Mouse (Mus musculus) lung, embryonic 15.5 days (tissue): ENCODE measurements at regions not wholly inside any gene's neighbourhood (a gene's known extent, or its start where the extent isn't known, plus 50 kb on each side); places are given as distances from the start of the nearest gene placed in this dataset.
A peak's percentile ranks its signal among the peaks of the same experiment; 100 is the strongest.

ENCODE experiments used
- ATAC-seq: fragments of 200-750 bp; cut with Nextera tagmentation; 2 replicates; pipeline ENCODE4 v1.8.0; 2017; ENCODE audit warnings: moderate number of reproducible peaks, borderline replicate concordance; ENCODE audit not compliant: low FRiP score, low TSS enrichment; ENCODE audit errors: extremely low read depth
- H3K27ac ChIP-seq: fragments of 300-500 bp; sonication (generic); 2 replicates; pipeline ENCODE4 v1.5.1; 2015; ENCODE audit warnings: moderate library complexity, mild to moderate bottlenecking, inconsistent platforms
- H3K27me3 ChIP-seq: fragments of 300-500 bp; sonication (generic); 2 replicates; pipeline ENCODE4 v1.6.1; 2015; ENCODE audit warnings: inconsistent platforms
- H3K36me3 ChIP-seq: fragments of 300-500 bp; sonication (generic); 2 replicates; pipeline ENCODE4 v1.6.1; 2015; ENCODE audit warnings: inconsistent platforms
- H3K4me1 ChIP-seq: fragments of 300-500 bp; sonication (generic); 2 replicates; pipeline ENCODE4 v1.6.1; 2015; ENCODE audit warnings: inconsistent platforms
- H3K4me2 ChIP-seq: fragments of 300-500 bp; sonication (generic); 2 replicates; pipeline ENCODE4 v1.6.1; 2015; ENCODE audit warnings: inconsistent platforms, mild to moderate bottlenecking, moderate library complexity
- H3K4me3 ChIP-seq: fragments of 300-500 bp; sonication (generic); 2 replicates; pipeline ENCODE4 v1.5.1; 2015; ENCODE audit warnings: mild to moderate bottlenecking, inconsistent platforms
- H3K9ac ChIP-seq: fragments of 300-500 bp; sonication (generic); 2 replicates; pipeline ENCODE4 v1.6.1; 2015; ENCODE audit warnings: inconsistent platforms
- H3K9me3 ChIP-seq: fragments of 300-500 bp; sonication (generic); 2 replicates; pipeline ENCODE4 v1.6.1; 2016; ENCODE audit warnings: inconsistent platforms
- WGBS: fragments of 180-500 bp; shearing (Covaris S2); methylation state at CpG from one replicate; pipeline ENCODE4 v1.1.7; 2015; 5-methylcytosine and 5-hydroxymethylcytosine counted together

DNA sequence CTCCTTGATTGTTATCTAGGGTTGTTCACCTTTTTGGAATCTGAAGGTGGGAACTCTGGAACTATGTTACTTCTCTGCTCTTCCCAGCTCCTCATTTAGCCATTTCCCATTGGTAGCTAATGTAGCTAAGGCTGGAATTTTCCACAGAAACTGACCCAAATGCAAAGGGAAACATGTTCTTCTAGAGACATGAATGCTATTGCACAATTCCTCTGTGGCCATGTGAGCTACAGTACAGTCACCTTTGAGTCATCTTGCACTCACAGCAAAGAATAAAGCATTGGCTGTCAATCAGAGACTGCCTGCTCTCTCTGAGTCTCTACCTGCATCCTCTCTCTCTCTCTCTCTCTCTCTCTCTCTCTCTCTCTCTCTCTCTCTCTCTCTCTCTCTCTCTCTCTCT lies 378.1 kb downstream of the Dcdc2c start:
- H3K4me3 ChIP-seq = no peak overlapping the region
- H3K4me2 ChIP-seq = no peak overlapping the region
- H3K27me3 ChIP-seq = no peaks in the 10 kb centered on the region
- no peak overlapping the region for H3K27ac ChIP-seq
- no peak overlapping the region for H3K9ac ChIP-seq
- H3K9me3 ChIP-seq = no peaks in the 10 kb centered on the region
- no peaks in the 10 kb centered on the region for H3K4me1 ChIP-seq
- H3K36me3 ChIP-seq = no peaks in the 10 kb centered on the region
- ATAC-seq = no peak

DNA sequence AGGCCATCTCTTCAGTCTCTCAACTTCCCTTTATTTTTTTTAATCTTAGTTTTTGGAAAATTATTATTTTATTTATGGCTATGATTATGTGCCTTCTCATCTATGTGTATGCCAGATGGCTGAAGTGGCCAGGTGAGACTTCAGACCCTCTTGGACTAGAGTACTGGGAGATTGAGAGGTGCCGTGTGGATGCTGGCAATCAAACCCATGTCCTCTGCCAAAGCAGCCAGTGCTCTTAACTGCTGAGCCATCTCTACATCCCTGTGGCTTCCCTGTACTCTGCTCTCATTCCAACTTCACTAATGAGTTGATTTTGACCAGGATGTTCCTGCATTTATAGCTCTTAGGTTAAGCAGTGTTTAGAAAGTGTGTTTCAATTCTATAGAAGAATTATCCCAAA lies 393.4 kb downstream of the Dcdc2c start:
- H3K27ac ChIP-seq = no peak overlapping the region
- H3K4me3 ChIP-seq = no peak overlapping the region
- no peaks in the 10 kb centered on the region for H3K9me3 ChIP-seq
- no peak for ATAC-seq
- H3K4me2 ChIP-seq = no peak overlapping the region
- H3K36me3 ChIP-seq = no peaks in the 10 kb centered on the region
- H3K4me1 ChIP-seq = no peaks in the 10 kb centered on the region
- 84% methylated on average over 1 of the region's 1 CpGs for WGBS
- H3K27me3 ChIP-seq = no peaks in the 10 kb centered on the region
- H3K9ac ChIP-seq = no peak overlapping the region

DNA sequence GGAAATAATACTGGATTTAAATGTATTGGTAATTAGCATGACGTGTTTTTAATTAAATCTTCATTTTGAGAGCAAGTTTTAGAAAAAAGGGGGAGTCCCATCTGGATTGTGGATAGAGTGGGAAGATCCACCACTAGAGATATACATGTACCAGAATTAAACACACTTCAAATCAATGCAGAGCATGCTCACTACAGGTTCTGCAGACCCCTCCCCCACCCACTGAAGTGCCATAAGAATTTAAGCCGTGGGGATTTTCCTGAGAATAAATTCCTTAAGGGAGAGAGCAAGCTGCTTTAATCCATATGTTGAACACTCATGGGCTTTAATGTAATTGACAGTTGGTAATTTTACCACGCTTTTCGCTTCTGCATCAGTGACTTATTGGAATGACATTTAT lies 401.4 kb downstream of the Dcdc2c start:
- no peaks in the 10 kb centered on the region for H3K9me3 ChIP-seq
- H3K27me3 ChIP-seq = no peaks in the 10 kb centered on the region
- no peak overlapping the region for H3K9ac ChIP-seq
- no peak for ATAC-seq
- no peak overlapping the region for H3K4me2 ChIP-seq
- H3K36me3 ChIP-seq = no peaks in the 10 kb centered on the region
- no peaks in the 10 kb centered on the region for H3K4me1 ChIP-seq
- WGBS = 75% methylated on average over 4 of the region's 4 CpGs
- no peak overlapping the region for H3K27ac ChIP-seq
- H3K4me3 ChIP-seq = no peak overlapping the region

DNA sequence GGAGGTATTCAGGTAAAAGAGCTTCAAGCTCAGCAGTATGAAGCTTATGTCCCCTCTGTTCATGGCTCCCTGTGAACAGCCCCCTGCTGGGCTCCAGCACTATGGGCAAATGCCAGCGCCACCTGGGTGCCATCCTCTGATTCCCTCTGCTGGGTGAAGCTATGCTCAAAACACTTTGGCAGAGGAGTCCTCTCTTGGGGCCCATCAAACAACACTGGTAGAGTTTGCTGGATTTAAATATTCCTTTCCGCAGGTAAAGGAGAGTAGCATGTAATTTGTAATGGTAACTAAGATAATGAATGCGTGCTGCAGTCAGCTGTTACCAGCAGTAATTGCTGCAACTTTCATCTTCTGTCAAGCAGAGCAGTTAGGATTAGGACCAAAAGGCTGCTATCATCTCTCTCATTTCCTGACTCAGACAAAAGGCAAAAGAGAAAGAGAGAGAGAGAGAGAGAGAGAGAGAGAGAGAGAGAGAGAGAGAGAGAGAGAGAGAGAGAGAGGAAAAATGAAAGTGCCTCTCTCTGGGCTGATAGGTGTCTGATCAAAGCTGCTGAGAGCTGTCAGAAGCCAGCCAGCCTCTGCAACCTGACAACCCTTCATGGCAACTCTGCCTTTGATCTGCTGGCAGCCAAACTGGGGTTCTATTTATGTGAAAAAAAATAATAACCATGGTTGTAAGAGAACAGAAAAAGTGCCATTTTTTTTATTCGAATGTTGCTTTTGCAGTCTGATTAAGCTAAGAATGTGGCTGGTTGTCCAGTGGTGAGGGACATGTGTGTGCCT lies 416.2 kb downstream of the Dcdc2c start:
- no peak for ATAC-seq
- 51% methylated on average over 4 of the region's 4 CpGs for WGBS
- no peak overlapping the region for H3K4me2 ChIP-seq

DNA sequence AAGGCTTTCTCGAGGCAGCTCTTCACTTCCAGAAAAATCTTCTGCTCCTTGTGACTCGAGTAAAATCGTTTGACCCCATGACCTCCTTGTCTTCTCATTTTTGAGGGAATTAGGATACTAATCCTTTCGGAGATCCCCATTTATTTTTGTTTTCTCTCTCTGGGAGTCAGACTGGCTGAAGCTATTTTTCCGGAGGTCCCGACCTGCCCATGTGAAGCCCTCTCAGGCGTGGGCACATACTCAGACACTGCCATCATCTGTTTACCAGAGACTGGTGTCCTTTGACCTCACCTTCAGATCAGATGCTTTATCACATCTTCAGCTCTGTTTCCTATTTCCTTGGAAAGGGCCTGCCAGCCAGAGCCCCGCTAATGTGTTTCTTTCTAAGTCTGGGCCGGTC lies 429.4 kb downstream of the Dcdc2c start:
- H3K27me3 ChIP-seq = no peaks in the 10 kb centered on the region
- no peaks in the 10 kb centered on the region for H3K36me3 ChIP-seq
- no peak for ATAC-seq
- no peaks in the 10 kb centered on the region for H3K9me3 ChIP-seq
- whole genome bisulfite sequencing = 36% methylated on average over 9 of the region's 9 CpGs
- H3K27ac ChIP-seq = no peak overlapping the region
- no peak overlapping the region for H3K9ac ChIP-seq
- H3K4me2 ChIP-seq = no peak overlapping the region
- no peak overlapping the region for H3K4me3 ChIP-seq
- 0 out of 2 replicates have a peak, but pooled peaks cover 5% of the 10 kb centered on the region for H3K4me1 ChIP-seq

More for the DNA sequence above, 416.2 kb downstream of the Dcdc2c start:
- Histone ChIP-seq H3K27me3 (no peaks in the 10 kb centered on the region), H3K9me3 (no peaks in the 10 kb centered on the region), H3K4me1 (no peaks in the 10 kb centered on the region), H3K4me3 (no peak overlapping the region), H3K36me3 (no peaks in the 10 kb centered on the region), H3K27ac (no peak overlapping the region), H3K9ac (no peak overlapping the region)

DNA sequence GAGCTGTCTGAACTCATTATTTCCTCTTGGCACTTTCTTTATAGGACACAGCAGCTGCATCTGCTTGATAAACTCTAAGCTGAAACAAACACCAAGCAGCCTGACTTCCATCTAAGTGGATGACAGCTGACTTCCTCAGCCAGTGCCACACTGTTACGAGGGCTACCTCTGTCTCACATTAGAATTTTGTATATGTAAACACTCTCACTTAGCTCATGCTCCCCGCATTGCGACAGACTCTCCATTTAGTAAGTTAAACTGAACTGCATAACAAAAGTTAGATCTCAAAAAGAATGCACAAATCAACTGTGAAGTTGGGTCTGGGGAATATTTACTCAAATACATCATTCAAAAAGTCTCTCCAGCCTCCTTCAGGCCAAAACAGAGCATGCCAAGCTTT lies 432.1 kb downstream of the Dcdc2c start:
- ATAC-seq = peak; percentile 93
- Histone ChIP-seq H3K36me3 (no peaks in the 10 kb centered on the region), H3K27me3 (no peaks in the 10 kb centered on the region), H3K4me2 (no peak overlapping the region), H3K4me1 (0 out of 2 replicates have a peak, but pooled peaks cover 5% of the 10 kb centered on the region), H3K27ac (no peak overlapping the region), H3K4me3 (no peak overlapping the region), H3K9me3 (no peaks in the 10 kb centered on the region), H3K9ac (no peak overlapping the region)
- WGBS = 23% methylated on average over 3 of the region's 3 CpGs

DNA sequence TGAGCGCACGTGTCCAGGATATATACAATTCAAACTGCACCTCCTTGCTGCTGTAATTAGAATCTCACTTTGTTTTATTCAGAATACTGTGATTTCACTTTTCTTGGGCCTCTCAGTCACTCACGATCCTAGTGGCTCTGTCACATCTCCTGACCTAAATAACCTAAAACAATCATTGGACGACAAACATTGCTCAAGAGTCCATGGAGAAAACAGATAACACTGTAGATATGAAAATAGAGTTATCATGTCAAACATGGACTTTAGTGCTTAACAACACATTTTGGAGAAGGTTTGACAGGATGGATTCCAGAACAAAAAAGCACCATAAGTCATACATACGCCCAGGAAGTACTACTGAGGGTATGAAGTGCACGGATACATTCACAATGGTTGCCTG lies 461.5 kb downstream of the Dcdc2c start:
- no peak overlapping the region for H3K9ac ChIP-seq
- no peak for ATAC-seq
- no peak overlapping the region for H3K27ac ChIP-seq
- no peaks in the 10 kb centered on the region for H3K4me1 ChIP-seq
- H3K4me3 ChIP-seq = no peak overlapping the region
- no peak overlapping the region for H3K4me2 ChIP-seq
- H3K27me3 ChIP-seq = no peaks in the 10 kb centered on the region
- H3K9me3 ChIP-seq = no peaks in the 10 kb centered on the region
- no peaks in the 10 kb centered on the region for H3K36me3 ChIP-seq
- WGBS = 71% methylated on average over 6 of the region's 6 CpGs

DNA sequence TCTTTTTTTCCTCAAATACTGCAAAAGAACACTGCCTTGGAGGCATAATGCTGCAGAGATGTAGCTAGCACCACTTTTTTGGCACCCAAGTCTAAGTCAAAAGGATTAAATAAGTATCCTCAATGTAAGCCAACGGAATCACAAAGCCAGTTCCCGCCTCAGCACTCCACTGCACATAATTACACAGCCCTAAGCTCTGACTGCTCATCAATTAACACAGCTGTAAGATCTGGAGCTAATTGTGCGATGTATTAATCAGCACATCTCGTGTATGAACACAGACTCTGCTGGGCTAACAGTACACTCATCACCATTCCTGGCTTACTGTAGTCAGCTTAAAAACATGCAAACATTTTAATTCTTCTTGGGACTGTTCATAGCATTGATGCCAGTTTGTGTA lies 466.7 kb downstream of the Dcdc2c start:
- Histone ChIP-seq H3K9me3 (no peaks in the 10 kb centered on the region), H3K4me1 (no peaks in the 10 kb centered on the region), H3K36me3 (no peaks in the 10 kb centered on the region), H3K4me2 (no peak overlapping the region), H3K4me3 (no peak overlapping the region), H3K27me3 (no peaks in the 10 kb centered on the region), H3K9ac (no peak overlapping the region), H3K27ac (no peak overlapping the region)
- 67% methylated on average over 4 of the region's 4 CpGs for WGBS
- no peak for ATAC-seq

DNA sequence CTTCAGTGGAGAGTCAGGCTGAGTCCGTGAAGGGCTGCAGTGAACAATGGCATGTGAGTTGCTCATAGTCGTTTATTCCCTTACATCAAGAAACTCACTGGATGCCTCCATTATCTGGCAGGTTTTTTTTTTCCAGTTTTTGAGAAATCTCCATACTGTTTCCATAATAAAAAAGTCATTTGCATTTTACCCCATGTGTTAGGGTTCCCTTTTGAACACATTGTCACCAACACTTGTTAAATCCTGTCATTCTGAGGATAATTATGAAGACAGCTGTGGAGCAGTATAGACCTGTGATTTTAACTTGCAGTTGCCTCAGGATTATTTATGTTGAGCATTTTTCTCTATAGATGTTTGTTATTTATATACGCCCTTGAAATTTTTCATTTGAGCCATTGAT lies 475.6 kb downstream of the Dcdc2c start:
- 77% methylated on average over 3 of the region's 3 CpGs for WGBS
- Histone ChIP-seq H3K4me2 (no peak overlapping the region), H3K27ac (no peak overlapping the region), H3K4me1 (no peaks in the 10 kb centered on the region), H3K36me3 (no peaks in the 10 kb centered on the region), H3K4me3 (no peak overlapping the region), H3K9me3 (no peaks in the 10 kb centered on the region), H3K9ac (no peak overlapping the region), H3K27me3 (no peaks in the 10 kb centered on the region)
- no peak for ATAC-seq

DNA sequence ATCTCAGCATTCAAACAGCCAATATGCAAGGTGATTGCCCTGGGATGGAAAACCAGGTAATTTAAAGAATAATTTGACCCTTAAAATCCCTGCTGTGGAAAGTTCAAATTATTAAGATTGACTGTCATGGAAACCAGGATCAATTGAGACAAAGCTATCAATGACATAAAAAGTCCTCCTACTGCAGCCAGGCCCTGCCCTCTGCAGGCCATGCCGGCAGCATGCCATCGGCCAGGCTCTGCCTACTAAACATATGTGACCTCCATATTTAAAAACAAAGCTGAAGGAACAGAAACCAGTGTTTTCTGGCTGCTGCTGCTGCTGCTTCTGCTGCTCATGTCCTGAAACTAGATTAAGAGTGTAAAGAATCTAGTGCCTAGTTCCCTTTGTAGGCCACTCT lies 483.6 kb downstream of the Dcdc2c start:
- H3K9me3 ChIP-seq = no peaks in the 10 kb centered on the region

DNA sequence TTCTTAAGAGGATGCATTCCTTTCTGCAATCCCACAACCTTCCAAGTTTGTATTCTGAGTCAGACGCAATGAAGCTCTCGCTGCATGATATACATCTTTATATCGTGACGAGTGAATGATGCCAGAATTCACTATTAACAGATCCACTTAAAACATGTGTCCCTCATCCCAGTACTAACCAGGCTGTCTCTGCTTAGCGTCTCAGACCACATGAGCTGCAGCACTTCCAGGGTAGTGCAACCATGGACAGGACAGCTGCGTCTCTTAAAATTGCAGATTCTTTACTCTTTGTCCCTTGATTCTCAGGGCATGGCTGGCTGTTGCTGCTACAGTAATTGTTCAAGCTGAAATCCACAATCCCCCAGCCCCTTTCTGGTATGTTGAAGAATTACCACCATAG lies 491.9 kb downstream of the Dcdc2c start:
- Histone ChIP-seq H3K4me3 (no peak overlapping the region), H3K27ac (no peak overlapping the region), H3K4me1 (no peaks in the 10 kb centered on the region), H3K9me3 (no peaks in the 10 kb centered on the region), H3K9ac (no peak overlapping the region), H3K36me3 (no peaks in the 10 kb centered on the region), H3K27me3 (no peaks in the 10 kb centered on the region), H3K4me2 (no peak overlapping the region)
- 47% methylated on average over 6 of the region's 6 CpGs for WGBS
- peak; percentile 57; the same call in 1 of the 2 replicates for ATAC-seq

More for the DNA sequence above, 483.6 kb downstream of the Dcdc2c start:
- no peak for ATAC-seq
- H3K4me2 ChIP-seq = no peak overlapping the region
- 63% methylated on average over 2 of the region's 2 CpGs for WGBS
- no peaks in the 10 kb centered on the region for H3K4me1 ChIP-seq
- H3K9ac ChIP-seq = no peak overlapping the region
- H3K4me3 ChIP-seq = no peak overlapping the region
- no peak overlapping the region for H3K27ac ChIP-seq
- H3K36me3 ChIP-seq = no peaks in the 10 kb centered on the region
- H3K27me3 ChIP-seq = no peaks in the 10 kb centered on the region

DNA sequence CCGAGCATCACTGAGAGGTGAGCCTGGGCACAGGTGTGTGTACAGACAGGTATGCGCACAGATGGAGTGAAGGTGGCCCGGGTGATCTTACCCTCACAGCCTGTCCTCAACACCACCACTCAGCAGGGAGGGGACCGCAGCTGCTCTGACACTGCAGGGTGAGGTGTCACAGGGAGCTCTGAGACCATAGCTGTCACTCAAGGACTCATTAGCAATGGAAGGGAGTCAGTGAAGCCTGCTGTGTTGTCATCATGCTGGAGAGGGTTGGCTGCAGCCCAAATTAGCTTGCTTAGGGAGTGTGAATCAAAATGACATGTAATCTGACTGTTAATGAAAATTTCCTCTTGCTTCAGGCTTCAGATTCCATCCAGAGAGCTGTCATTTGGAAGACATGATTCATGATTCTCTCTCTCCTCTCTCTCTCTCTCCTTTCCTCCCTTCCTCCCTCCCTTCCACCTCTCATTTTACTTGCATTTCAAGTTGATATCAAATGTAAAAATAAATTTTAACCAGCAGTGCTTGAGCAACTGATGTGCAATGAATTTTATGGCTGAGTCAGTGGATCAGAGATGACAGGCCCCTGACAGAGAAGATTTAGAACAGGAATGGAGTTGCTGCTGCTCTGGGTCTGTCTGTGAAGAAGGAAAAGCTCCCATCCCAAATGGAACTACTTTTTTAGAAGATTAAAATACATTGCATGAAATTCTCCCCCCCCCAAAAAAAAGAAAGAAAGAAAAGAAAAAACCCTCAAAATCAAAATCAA lies 496.5 kb downstream of the Dcdc2c start:
- Histone ChIP-seq H3K27me3 (no peaks in the 10 kb centered on the region), H3K36me3 (no peaks in the 10 kb centered on the region), H3K4me3 (no peak overlapping the region), H3K9ac (no peak overlapping the region), H3K4me1 (no peaks in the 10 kb centered on the region), H3K27ac (no peak overlapping the region), H3K9me3 (no peaks in the 10 kb centered on the region), H3K4me2 (no peak overlapping the region)
- no peak for ATAC-seq
- WGBS = 34% methylated on average over 4 of the region's 4 CpGs
